Mouse (Mus musculus) lung, adult 18-20 months (tissue): Measurements from ENCODE around the gene Dgke.
"Not testable (repeated sequence)": the region's sequence is repeated elsewhere in the genome, so short reads cannot be mapped to it uniquely, and the experiment has no call there.

Source experiments
- DNase-seq, 2 experiments: peaks; one replicate each; pipeline ENCODE4 v3.0.0; 2022; ENCODE audit warnings: mixed read lengths in 2 of 2

Dgke gene

DNA sequence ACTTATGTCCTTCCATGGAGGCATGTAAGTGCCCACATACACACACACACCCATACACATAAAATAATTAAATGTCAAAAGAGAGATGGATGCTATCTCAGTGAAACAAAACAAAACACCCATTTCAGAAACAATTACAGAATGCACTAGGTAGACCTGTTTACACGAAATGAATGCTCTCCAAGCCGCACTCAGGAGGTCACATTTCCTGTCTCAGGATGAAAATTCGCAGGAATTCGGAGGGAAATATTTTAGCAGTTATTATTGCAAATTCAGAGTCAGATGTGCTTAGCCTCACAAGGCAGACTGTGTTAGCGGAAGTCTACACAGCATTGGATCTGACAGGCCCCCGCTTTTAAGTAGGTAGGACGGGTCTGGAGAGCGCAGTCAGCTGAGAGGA is 6.9 kb upstream of the Dgke start, which contains the start of gene Gm525:
Gene Gm525, plus strand, starts transcription at position 301 of the 400 bp plus-strand sequence.
- no peak for DNase-seq

DNA sequence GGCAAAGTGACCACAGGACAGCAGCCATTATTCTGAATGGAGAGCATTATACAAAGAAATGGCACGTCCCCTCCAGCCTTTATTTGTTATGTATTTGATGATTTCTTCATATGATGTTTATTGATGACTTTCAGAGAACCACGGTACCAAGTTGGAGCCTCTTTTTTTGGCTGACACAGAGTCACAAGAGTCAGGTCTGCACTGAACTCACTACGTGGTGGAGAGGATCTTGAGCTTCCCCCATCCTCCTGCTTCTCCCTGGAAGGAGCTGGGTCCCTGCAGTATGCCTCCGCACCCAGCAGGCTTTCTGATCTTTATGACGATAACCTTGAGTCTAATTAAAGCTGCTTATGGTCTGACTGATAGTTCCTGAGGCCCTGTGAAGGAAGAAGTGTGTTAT is 4.9 kb upstream of the Dgke start:
- no peak for DNase-seq

DNA sequence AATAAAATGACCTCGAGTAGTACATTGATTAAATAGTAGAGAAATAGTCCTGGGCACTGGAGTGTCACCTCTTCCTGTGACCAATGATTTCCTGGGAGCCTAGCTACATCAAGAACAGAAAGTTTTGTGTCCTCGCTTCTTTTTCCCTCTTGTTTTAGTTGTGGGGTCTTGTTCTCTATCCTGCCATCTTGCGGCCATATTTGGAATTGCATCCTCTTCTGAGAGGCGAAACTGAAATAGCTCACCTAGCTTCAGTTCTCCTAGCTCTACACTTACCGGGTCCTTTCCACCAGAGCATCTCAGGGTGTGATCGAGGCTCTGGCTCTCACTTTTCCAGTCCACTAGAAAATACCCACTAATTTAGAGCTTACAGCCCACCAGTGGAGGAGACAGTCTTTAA is 2.7 kb upstream of the Dgke start:
- DNase-seq, result peak; percentile 34 to 56

DNA sequence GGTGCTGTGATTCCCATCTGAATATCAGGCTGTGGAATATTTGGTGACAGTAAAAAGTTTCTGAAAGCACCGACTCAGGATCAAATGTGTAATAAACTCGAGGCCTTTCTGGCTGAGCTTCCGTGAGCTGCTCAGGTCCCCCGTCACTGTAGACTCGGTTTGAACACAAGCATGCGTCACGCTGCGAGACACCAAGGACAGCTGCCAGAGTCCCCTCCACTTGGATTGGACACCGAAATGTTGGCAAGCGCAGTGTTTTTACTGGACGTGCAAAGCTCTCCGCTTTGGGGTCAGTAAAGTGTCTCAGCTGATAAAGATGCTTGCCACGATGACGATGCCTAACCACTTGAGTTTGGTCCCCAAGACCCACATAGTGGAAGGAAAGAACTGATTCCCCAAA is 2.0 kb upstream of the Dgke start:
- DNase-seq, result no peak

DNA sequence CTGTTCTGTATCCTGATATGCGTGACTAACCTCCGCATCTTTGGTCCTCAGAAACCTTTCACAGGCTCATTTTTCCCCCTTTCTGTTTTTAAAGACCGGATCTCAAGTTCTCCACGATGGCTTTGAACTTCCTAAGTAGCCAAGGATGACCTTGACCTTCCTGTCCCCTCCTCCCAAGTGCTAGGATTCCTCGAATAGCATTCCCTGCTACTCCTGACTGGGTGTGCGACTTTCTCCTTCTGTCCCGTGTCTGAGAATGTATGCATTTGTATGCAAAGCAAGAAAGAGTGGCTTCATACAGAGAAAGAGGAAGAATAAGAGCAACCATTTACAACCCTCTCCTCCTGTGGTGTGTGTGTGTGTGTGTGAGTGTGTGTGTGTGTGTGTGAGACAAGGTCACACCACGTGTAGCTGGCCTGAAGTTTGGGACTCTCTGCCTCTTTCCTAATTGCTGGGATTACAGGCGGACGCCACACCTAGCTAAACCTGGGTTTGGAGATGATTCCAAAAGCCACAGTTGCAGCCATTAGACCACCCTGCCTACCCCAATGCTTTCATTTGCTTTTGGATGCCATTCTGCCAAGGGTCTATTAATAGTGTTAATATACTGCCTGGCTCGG is 1.3 kb upstream of the Dgke start:
- no peak for DNase-seq

DNA sequence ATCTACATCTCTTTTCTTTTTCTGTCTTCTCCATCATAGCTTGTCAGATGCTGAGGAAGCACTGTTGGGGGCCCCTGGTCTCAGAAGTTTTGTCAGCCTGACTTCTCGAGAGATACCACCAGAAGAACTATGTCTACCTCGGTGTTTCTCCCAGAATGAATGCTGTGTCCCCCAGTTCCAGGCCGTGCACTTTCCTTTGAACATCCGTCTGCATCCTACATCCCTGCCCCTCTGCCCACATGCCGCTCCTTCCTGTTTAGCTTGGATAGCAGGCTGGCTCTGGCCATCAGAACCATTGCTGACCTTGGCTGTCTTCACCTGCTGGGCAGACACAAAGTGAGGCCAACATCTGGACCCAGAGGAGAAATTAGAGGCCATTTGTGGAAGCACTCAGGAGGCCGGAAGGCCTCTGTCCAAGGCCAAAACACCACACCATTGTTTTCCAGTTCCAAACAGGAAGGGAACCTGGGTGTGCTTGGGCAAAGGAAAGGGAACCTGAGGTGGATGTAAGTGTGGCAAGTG is 712 bp upstream of the Dgke start:
- DNase-seq, result no peak

DNA sequence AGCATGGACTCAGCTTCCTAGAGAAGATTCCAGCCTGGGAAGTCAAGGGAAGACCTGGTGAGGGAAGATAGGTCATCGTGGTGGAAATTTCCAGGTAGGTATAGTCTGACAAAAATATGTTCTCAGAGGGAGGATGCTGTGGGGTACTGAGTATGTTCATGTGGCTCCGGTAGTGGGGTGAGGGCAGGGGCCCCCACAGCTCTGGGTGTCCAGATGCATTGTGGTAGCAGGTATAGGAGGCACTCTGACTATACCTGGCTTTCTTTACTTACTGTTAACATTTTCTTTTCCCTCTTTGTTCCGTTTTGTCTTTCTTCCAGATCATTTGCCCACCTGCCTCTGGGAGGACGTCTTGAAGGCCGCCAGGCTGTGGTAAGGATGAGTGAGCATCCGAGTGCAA is 524 bp downstream of the Dgke start:
- DNase-seq, result no peak

DNA sequence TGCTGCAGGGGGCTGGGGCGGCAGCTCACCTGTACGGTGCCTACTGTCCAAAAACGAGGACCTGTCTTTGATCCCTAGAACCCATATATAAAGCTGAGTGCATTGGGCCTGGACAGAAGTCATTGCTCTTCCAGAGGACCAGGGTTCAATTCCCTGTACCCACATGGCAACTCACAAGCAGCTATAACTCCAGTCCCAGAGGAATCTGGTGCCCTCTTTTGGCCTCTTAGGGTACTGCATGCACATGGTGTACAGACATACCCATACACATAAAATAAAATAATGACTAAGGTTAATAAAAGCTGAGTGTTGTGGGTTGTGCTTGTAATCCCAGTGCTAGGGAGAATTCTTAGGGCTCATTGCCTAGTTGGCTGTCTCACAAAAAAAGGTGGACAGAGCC is 1.4 kb downstream of the Dgke start:
- DNase-seq, result no peak

DNA sequence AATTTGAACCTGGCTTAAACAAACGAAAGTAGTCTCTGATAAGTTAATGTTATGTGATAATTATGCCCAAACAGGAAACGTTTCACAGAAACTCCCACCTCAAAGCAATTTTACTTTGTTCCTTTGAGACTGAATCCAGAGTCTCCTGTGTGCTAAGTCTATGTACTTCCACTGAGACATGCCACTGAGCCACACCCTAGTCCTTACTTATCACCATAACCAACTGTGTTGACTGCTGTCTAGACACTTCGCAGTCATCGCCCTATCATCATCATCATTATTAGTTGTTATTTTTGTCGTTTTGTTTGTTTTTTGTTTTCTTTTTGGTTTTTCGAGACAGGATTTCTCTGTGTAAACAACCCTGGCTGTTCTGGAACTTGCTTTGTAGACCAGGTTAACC is 2.3 kb downstream of the Dgke start:
- no peak for DNase-seq

DNA sequence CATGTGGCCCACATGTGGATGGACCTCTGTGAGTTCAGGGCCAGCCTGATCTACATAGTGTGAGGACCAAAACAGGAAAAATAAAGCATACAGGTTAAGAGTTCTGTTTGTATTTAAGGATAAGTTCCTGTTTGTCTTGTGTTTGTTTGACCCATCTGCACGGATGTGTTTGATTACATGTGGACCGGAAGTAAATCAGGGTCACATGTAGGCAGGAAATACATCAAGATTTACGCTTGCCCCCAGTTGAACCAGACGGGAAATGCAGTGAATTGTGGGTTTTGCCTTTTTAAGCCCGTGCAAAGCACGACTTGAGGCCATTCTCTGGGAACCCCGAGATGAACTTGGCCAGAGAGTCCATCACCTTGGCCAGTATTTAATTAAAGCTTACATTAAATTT is 5.3 kb downstream of the Dgke start:
- peak in 1 of 2 experiments; percentile 15 for DNase-seq

DNA sequence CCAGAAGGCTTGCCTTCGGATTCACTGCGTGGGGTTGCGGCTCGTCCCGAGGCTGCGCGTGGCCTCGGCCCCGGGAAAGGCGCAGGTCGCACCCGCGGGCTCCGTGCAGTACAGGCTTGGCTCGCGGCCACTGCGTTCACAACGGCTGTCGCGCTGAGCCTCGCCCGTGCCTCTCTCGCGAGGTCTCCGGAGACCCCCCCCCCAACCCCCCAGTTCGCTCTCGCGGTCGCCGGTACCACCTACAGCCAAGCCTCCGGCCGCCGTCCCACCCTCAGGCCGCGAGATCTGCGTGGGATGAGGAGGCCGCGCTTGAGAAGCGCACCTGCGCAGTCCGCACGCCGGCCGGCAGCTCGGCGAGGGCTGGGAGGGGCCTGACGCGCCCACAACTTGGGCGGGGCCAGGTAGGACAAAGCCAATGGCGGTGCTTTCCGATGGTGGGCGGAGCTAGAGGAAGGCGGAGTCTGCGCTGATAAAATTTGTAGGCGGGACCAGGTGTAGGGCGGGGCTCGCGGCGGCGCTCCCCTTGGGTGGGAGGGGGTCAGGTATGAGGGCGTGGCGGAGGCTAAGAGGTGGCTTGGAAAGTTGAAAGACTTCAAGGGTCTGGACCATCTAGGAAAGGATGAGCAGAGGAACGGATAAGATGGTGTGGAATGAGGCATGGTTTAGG is 6.1 kb downstream of the Dgke start:
- DNase-seq, result peak; percentile 92 to 95

DNA sequence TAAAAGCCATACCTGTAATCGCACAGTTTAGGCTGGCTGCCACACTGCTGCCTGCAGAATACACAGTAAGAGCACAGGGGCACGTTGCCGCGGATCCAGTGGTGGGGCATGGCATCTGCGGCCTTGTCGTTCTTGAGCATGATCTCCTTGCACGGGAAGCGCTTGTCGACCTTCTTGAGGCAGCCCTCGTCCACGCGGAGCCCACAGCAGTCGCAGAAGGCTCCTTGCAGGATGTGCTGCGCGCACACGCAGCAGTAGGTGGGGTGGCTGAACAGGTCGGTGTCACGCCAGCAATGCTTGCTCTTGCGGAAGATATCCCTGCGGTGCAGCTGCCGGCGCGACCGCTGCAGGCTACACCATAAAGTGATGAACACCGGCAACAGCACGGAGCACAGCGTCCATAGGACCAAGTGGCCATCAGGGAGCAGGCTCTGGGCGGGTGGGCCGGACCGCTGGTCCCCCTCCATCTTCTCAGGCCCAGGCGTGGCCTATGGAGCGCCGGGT is 6.7 kb downstream of the Dgke start:
- DNase-seq, result peak in 1 of 2 experiments; percentile 30

DNA sequence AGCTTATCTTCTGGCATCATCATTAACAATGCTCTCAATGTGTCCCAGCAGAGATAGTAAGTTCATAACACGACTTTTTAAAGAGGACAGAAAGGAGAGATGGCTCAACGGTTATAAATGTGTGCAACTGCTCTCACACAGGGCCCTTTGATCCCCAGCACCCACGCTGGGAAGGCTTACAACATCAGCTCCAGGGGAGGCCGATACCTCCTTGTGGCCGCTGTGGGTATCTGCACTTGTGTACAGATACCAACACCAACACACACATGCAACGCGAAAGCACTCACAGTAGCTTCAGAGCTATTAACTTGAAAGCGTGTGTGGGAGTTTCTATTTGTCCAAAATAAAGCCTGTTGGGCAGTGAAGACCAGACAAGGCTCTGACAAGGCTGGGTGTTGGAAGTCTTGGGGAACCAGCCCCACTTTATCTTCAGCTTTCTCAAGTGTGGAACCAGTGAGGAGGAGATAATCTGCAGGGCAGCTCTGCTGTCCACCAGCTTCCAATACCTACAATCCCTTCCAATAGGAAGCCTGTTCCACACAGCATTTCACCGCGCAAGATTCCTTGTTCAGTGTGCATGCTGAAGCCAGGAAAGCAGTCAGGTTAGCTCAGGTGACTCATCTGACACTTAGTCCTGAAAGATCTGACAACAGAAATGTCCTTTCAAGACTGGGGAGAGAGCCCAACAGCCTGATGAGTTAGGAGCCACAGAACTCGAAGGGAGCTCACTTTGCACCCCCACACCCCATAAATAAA is 8.0 kb downstream of the Dgke start:
- DNase-seq, result peak in 1 of 2 experiments; percentile 20

DNA sequence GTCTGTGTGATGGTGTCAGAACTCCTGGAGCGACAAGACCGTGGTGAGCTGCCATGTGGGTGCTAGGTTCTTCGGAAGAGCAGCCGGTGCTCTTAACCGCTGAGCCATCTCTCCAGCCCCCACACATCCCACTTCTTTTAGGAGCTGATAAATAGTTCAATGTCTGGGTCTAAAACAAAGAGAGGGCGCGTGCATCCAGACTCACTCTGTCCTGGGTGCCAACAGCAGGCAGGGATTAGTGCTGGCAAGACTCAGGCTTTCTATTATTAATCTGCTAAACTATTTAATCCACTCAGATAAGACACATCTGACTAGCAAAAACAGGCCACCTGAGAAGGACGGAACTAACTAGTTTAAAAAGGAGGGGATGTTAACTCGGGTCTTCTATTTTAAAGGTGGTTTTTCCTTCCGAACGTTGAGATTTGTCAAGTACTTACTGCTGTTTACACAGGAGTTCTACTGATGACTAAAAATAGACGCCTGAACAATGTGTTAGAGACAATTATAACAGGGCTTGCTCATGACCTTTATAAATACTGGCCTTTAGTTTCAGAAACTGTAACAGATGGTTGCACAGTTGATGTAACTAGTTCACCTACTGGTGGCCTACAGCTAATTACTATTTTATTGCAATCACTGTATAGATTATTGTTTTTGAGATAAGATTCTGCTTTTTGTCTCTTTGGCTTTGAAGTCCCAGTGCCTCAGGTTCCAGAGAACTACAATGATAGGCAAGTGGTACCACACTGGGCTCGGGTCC is 10.5 kb downstream of the Dgke start:
- DNase-seq, result no peak

DNA sequence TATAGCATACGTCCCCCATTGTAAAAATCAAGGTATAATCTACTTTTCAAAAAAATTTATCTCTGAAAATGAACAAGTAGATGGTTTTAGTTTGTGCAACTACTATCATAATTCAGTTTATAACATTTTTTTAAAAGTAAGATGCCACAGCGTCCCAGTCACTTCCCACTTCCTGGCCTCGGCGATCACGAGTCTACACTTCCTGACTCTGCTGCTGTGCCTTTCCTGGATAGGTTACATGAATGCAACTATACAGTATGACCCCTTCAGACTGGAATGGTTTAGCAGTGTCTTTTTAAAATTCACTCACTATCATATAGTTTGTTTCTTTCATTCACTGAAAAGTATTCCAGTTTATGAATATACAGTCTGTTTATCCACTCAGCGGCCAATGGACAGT is 14.9 kb downstream of the Dgke start:
- no peak for DNase-seq

DNA sequence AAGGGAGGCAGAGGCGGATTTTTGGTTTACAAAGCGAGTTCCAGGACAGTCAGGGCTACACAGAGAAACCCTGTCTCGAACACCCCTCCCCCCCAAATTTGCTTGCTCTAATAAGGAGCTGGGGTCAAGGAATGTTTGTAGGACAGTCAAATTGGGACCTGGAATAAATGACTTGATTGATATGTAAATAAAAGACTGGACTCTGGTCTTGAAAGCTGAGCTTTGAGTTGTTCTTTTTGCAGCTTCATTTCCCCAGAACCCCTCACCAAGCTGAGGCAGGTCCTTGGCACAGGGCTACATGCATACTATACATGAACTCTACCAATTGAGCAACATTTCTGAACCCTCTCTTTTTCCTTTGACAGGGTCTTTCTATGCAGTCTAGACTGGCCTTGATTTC is 20.6 kb downstream of the Dgke start:
- DNase-seq, result no peak

DNA sequence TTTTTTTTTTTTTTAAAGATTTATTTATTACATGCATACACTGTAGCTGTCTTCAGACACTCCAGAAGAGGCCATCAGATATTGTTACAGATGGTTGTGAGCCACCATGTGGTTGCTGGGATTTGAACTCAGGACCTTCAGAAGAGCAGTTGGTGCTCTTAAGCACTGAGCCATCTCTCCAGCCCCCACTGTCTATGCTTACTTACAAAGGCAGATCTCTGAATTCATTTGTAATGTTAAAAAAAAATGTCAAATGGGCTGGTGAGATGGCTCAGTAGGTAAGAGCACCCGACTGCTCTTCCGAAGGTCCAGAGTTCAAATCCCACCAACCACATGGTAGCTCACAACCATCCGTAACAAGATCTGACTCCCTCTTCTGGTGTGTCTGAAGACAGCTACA is 21.1 kb downstream of the Dgke start:
- DNase-seq, result not testable (repeated sequence)

DNA sequence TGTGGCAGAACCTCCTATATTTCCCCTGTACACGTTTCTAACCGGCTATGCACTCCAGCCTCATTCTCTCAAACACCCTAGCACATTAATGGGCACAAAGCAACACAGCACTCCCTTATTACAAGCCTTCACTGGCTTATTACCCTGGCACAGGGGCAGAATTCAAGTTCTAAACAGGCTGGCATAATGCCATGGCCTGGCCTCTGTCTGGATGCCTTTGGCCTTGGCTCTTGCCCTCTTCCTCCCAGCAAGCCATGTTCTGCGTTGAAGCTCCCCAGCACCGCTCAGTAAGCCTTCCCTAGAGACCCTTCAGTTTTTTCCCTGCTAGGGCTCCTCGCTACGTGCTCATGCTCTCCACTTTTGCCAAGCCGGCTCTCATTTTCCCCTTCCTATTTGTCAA is 23.6 kb downstream of the Dgke start:
- DNase-seq, result no peak

DNA sequence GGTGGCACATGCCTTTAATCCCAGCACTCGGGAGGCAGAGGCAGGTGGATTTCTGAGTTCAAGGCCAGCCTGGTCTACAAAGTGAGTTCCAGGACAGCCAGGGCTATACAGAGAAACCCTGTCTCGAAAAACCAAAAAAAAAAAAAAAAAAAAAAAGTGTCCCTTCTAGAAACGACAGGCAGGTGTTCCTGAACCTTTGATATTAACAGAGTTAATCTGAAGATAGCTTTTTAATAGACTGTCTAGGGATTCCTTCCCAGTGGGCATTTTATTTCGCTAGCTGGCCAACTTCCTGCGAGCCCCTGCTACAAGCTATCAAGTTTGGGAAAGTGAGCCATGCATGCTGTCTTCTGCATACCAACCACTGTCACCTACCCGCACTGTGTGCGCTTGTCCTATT is 25.6 kb downstream of the Dgke start:
- not testable (repeated sequence) for DNase-seq

DNA sequence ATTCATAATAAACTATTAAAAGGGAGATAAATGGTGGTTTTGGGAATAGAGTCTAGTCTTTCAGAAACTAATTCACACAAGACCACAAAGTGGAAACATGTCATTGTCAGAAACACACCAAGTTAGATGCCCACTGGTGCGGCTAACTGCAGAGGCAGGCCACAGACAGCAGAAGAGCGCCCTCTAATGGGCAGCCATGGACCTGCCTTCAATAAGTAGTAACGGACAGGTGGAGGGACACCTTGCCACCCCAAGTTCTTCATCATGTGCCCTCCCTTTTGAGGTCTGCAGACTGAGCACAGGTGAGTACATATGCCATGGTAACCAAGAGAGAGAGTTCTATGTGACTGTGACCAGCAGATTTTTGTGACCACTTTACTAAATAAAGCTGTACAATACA is 27.3 kb downstream of the Dgke start:
- DNase-seq, result peak; percentile 65 to 75

DNA sequence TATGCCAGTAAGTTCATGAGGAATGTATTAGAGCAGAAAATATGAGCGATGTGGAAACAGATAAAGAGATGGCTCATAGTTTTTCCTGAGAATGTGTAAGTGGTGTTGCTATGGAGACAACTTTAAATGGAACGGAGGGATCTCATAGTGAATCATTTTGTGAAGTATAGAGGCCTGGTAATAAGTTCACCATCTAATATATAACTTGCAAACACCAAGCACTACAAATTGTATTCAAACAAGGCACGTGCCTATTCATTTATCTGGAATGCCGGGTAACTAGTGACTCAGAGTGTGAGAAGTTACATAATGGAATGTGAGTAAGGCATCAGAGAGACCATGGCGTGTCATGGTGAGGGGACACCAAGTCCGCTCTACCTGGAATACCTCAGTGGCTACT is 28.2 kb downstream of the Dgke start:
- DNase-seq, result no peak

DNA sequence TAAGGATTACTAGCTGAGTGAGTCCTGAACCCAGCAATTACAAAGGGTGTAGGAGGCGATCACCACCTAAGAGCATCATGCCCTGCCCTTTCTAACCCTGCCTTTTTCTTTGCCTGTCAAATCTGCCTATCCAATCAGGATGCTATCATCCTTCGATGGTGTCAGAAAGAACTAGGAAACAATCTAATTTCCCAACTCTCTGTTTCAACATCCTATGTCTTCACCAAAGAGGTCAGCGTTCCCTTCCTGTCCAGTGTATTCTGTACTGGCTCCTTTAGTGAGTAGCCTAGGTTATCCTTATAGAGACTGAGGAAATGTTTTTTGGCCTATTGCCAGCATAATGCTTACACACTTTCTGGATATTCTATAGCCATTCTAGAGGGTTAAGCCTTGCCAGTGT is 31.1 kb downstream of the Dgke start:
- DNase-seq, result no peak

DNA sequence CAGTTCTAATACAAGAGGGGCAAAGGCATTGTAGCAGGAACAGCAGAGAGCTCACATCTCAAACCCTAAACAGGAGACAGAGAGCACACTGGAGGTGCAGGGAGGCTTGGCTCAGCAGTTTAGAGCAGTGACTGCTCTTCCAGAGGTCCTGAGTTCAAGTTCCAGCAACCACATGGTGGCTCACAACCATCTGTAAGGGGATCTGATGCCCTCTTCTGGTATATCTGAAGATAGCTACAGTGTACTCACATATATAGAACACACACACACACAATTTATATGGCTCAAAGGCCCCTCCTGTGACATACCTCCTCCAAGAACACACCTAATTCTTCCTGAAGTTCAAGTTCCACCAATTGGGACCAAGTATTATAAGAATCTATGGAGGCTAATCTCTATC is 32.1 kb downstream of the Dgke start:
- no peak for DNase-seq
